In the genomic region with DNA sequence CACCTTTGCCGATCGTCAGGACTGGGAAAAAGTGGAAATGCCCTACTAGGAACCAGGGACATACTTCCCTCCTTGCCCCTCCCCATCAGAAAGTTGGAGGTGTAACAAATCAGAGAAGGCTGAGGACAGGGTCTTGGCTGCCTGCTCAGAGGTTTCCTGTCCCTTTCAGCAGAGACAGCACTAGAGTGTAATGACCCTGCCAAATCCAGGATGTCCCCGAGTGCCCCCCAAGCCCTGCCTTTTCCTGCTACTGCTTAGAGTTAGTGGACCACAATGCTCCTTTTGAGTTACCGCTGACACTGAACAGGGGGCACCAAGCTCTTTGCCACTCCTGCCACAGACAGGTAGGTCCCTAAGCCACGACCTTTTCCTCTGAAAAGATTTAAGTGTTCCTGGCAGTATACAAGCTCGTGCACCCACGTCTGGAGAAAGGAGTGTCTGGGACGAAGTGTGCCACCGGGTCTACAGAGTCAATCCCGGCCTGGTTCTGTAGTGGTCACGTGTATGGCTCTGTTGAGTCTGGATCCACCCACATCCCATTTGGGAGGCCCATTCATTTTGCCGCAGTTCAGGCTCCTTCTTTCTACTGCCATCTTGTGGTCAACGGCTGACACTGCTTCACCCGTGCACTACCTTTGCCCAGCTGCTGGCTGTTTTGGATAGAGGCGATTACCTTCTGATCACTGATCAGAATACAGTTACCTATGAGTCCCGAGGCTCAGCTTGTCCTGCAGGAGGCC, we compare ENCODE assay signal across 8 mouse cellular contexts. TPM values are rescaled to one million over a fixed set of nuclear protein-coding genes. Genes with fewer than 3 reads are reported as not detected.
A peak's percentile ranks its signal among the peaks of the same experiment; 100 is the strongest.
DNase-seq lines count a peak whose midpoint lies in the region; ATAC-seq lines count a peak whose summit lies in the region.

No protein-coding gene starts in this region.

- no peaks in the 10 kb centered on the region for H3K9me3 ChIP-seq in liver, embryonic 11.5 days (ENCODE audit: control insufficient read depth, low read length)
- no peaks in the 10 kb centered on the region for H3K9me3 ChIP-seq in stomach, embryonic 16.5 days (replicated peaks; ENCODE audit: control insufficient read depth, low read length)

- H3K9ac ChIP-seq in liver, embryonic 11.5 days (ENCODE audit: low read depth, low read length), result no peak overlapping the region
- peak overlapping the region; percentile 10; the same call in 1 of the 2 replicates for H3K9ac ChIP-seq in stomach, embryonic 16.5 days (ENCODE audit: low read length)

- peak overlapping the region; percentile 28 for H3K4me2 ChIP-seq in liver, embryonic 11.5 days
- H3K4me2 ChIP-seq in stomach, embryonic 16.5 days (ENCODE audit: low read depth, low read length), result peak overlapping the region; percentile 30; the same call in 1 of the 2 replicates

- ATAC-seq in liver, embryonic 11.5 days (replicated peaks; ENCODE audit: low FRiP score), result peak; percentile 24; the same call in 1 of the 2 replicates
- peak; percentile 41 for ATAC-seq in monocyte, adult 5-6 weeks (replicated peaks; ENCODE audit: insufficient number of reproducible peaks, low FRiP score, low TSS enrichment, poor library complexity, severe bottlenecking)
- peak; percentile 17 for ATAC-seq in stomach, embryonic 16.5 days (ENCODE audit: insufficient read depth, low FRiP score)

- DNase-seq in CD4-positive helper T cell, adult 2 months (ENCODE audit: low read depth, low spot score), result peak; percentile 77
- DNase-seq in adipocyte (ENCODE audit: low spot score), result peak; percentile 89
- peak; percentile 81 for DNase-seq in embryo, embryonic 11 days
- DNase-seq in heart, adult 9 months (ENCODE audit: low spot score in 2 of 2), result peak; percentile 63 to 69
- peak; percentile 69 to 72 for DNase-seq in kidney, adult 8-10 months
- peak; percentile 69 for DNase-seq in liver, embryonic 11.5 days (ENCODE audit: low spot score)

- WGBS in liver, embryonic 11.5 days, result 19% methylated on average over 16 of the region's 16 CpGs
- 18% methylated on average over 16 of the region's 16 CpGs for WGBS in stomach, embryonic 16.5 days

- no peaks in the 10 kb centered on the region for H3K27me3 ChIP-seq in liver, embryonic 11.5 days (replicated peaks; ENCODE audit: control insufficient read depth, insufficient read depth, low read length)
- H3K27me3 ChIP-seq in stomach, embryonic 16.5 days (ENCODE audit: control insufficient read depth, insufficient read depth, low read length), result no peaks in the 10 kb centered on the region

- peaks cover 11% of the 10 kb centered on the region for H3K36me3 ChIP-seq in liver, embryonic 11.5 days (ENCODE audit: control insufficient read depth, insufficient read depth, low read length)
- H3K36me3 ChIP-seq in stomach, embryonic 16.5 days (ENCODE audit: control insufficient read depth, insufficient read depth, low read length), result peaks cover 9% of the 10 kb centered on the region; the same call in 1 of the 2 replicates

- H3K27ac ChIP-seq in liver, embryonic 11.5 days (ENCODE audit: low read depth, low read length), result no peak overlapping the region
- H3K27ac ChIP-seq in stomach, embryonic 16.5 days (ENCODE audit: low read length), result no peak overlapping the region

- peaks cover 22% of the 10 kb centered on the region for H3K4me1 ChIP-seq in liver, embryonic 11.5 days (replicated peaks; ENCODE audit: control insufficient read depth, insufficient read depth, low read length)
- peaks cover 25% of the 10 kb centered on the region for H3K4me1 ChIP-seq in stomach, embryonic 16.5 days (ENCODE audit: control insufficient read depth, insufficient read depth, low read length)

- no peak overlapping the region for H3K4me3 ChIP-seq in liver, embryonic 11.5 days (ENCODE audit: low read depth, low read length)
- H3K4me3 ChIP-seq in stomach, embryonic 16.5 days (replicated peaks; ENCODE audit: low read length), result no peak overlapping the region

RNA-seq across cellular contexts. Expression of a gene that starts 4.5 kb away (rescaled TPM):
- polyA plus RNA-seq in liver, embryonic 11.5 days (2014; fragmentation: Nextera tagmentation; extraction: Ambion mirVana), result 55.1 and 56.7 TPM in 2 replicates
- 24.4 to 70.1 TPM (median 35.2 TPM) in 3 replicates for total RNA-seq in monocyte, adult 5-6 weeks (2017)
- 65.1 and 74.4 TPM in 2 replicates for polyA plus RNA-seq in stomach, embryonic 16.5 days (2015; fragmentation: Nextera tagmentation; extraction: Ambion mirVana)

RNA-seq across cellular contexts. Expression of a gene that starts 8.0 kb away (rescaled TPM):
- 254 and 284 TPM in 2 replicates for polyA plus RNA-seq in liver, embryonic 11.5 days (2014; fragmentation: Nextera tagmentation; extraction: Ambion mirVana)
- total RNA-seq in monocyte, adult 5-6 weeks (2017), result 10.9 to 27.9 TPM (median 20.2 TPM) in 3 replicates
- 96.4 and 98.4 TPM in 2 replicates for polyA plus RNA-seq in stomach, embryonic 16.5 days (2015; fragmentation: Nextera tagmentation; extraction: Ambion mirVana)

RNA-seq across cellular contexts. Expression of a gene that starts 31.7 kb away (rescaled TPM):
- polyA plus RNA-seq in liver, embryonic 11.5 days (2014; fragmentation: Nextera tagmentation; extraction: Ambion mirVana), result 9.1 and 10.7 TPM in 2 replicates
- not detected in 3 replicates for total RNA-seq in monocyte, adult 5-6 weeks (2017)
- polyA plus RNA-seq in stomach, embryonic 16.5 days (2015; fragmentation: Nextera tagmentation; extraction: Ambion mirVana), result 34.4 and 38.4 TPM in 2 replicates
